Mouse (Mus musculus) lung, postnatal 0 days (tissue): ENCODE data around the gene Kctd13. TPM values are rescaled to one million over a fixed set of nuclear protein-coding genes. Genes with fewer than 3 reads are reported as not detected.
A peak's percentile ranks its signal among the peaks of the same experiment; 100 is the strongest.

ENCODE experiments used
- ATAC-seq: fragments of 200-750 bp; cut with Nextera tagmentation; 2 replicates; pipeline ENCODE4 v1.8.0; 2017; ENCODE audit warnings: moderate library complexity
- DNase-seq: peaks from one replicate; pipeline ENCODE4 v3.0.0-alpha.2; 2016; ENCODE audit warnings: low spot score
- H3K27ac ChIP-seq: fragments of 300-500 bp; sonication (generic); 2 replicates; pipeline ENCODE4 v1.5.1; 2014; ENCODE audit warnings: antibody characterized with exemption, mild to moderate bottlenecking, low read length, mixed read lengths
- H3K27me3 ChIP-seq: fragments of 300-500 bp; sonication (generic); replicated peaks from 2 replicates; pipeline ENCODE4 v1.6.1; 2014; ENCODE audit warnings: low read length, mixed read lengths; ENCODE audit not compliant: insufficient read depth
- H3K36me3 ChIP-seq: fragments of 300-500 bp; sonication (generic); 2 replicates; pipeline ENCODE4 v1.6.1; 2014; ENCODE audit warnings: low read length, mixed read lengths; ENCODE audit not compliant: insufficient read depth
- H3K4me1 ChIP-seq: fragments of 300-500 bp; sonication (generic); 2 replicates; pipeline ENCODE4 v1.6.1; 2014; ENCODE audit warnings: antibody characterized with exemption, low read depth, low read length, mixed read lengths; ENCODE audit not compliant: insufficient read depth
- H3K4me2 ChIP-seq: fragments of 300-500 bp; sonication (generic); replicated peaks from 2 replicates; pipeline ENCODE4 v1.6.1; 2014; ENCODE audit warnings: low read depth, mild to moderate bottlenecking, low read length, moderate library complexity, mixed read lengths
- H3K4me3 ChIP-seq: fragments of 300-500 bp; sonication (generic); 2 replicates; pipeline ENCODE4 v1.5.1; 2014; ENCODE audit warnings: low read depth, low read length
- H3K9ac ChIP-seq: fragments of 300-500 bp; sonication (generic); replicated peaks from 2 replicates; pipeline ENCODE4 v1.6.1; 2014; ENCODE audit warnings: low read depth, mild to moderate bottlenecking
- H3K9me3 ChIP-seq: fragments of 300-500 bp; sonication (generic); 2 replicates; pipeline ENCODE4 v1.6.1; 2016; ENCODE audit warnings: low read length, mixed read lengths
- CTCF ChIP-seq: IDR thresholded peaks from 2 replicates; pipeline ENCODE4 v1.5.1; 2016; ENCODE audit warnings: antibody characterized with exemption, mild to moderate bottlenecking
- EP300 ChIP-seq: IDR thresholded peaks from 2 replicates; pipeline ENCODE4 v1.6.1; 2016; ENCODE audit warnings: antibody characterized with exemption, mild to moderate bottlenecking, control low read depth
- WGBS: fragments of 180-500 bp; shearing (Covaris S2); extraction: QIAGEN DNeasy Blood & Tissue Kit; methylation state at CpG from one replicate; pipeline ENCODE4 v1.1.7; 2014; 5-methylcytosine and 5-hydroxymethylcytosine counted together
- polyA plus RNA-seq: library from polyadenylated mRNA; unstranded; fragments of >200 nt; fragmentation: Nextera tagmentation; extraction: Ambion mirVana; gene quantifications from 2 replicates; pipeline ENCODE4 v1.2.1, GENCODE M21; 2015

Gene Kctd13
- polyA plus RNA-seq, 1 experiment from 2014 or later = 14.9 TPM

DNA sequence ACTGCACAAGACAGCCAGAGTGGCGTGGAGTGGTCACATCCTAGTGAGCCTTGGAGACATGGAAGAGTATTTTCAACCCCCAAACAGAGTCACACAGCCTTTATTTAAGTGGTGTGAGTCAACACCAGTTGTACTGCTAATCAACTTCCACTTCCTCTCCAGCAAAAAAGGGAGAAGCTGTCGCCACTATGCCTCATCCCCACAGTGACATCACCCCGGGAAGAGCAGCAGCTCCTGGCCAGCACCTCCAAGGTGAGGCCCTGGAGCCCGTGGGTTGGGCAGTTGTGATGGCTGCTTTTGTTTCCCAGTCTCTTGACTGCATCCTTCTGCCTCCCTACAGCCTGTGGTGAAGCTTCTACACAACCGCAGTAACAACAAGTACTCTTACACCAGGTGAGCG, 12.5 kb downstream of the Kctd13 start:
- DNase-seq = no peak
- H3K4me2 ChIP-seq = no peak overlapping the region
- H3K27ac ChIP-seq = no peak overlapping the region
- no peaks in the 10 kb centered on the region for H3K9me3 ChIP-seq
- TF ChIP-seq EP300 = no peak
- TF ChIP-seq CTCF = no peak
- no peaks in the 10 kb centered on the region; the same call in 1 of the 2 replicates for H3K36me3 ChIP-seq
- no peaks in the 10 kb centered on the region for H3K4me1 ChIP-seq
- H3K4me3 ChIP-seq = no peak overlapping the region
- WGBS = 50% methylated on average over 6 of the region's 6 CpGs
- H3K9ac ChIP-seq = no peak overlapping the region
- peak; percentile 19 for ATAC-seq
- no peaks in the 10 kb centered on the region for H3K27me3 ChIP-seq

DNA sequence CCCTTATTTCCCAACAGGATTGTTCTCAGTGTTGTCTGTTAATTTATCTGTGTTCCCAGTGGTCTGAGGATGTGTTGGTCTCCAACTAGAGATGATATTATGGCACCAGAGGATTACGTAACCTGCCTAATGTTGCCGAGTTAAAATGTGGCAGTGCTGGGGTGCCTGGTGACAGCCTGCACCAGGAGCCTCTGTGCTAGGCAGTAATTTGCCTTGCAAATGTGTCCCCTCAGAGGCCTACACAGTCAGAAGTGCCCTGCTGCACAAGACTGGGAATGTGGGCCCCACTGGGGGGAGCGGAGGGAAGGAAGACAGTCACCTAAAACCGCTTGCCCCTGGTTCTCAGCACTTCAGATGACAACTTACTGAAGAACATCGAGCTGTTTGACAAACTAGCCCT, 13.1 kb downstream of the Kctd13 start:
- Histone ChIP-seq H3K27ac (no peak overlapping the region), H3K27me3 (no peaks in the 10 kb centered on the region), H3K4me1 (no peaks in the 10 kb centered on the region), H3K4me2 (no peak overlapping the region), H3K9ac (no peak overlapping the region), H3K4me3 (no peak overlapping the region), H3K9me3 (no peaks in the 10 kb centered on the region), H3K36me3 (no peaks in the 10 kb centered on the region; the same call in 1 of the 2 replicates)
- ATAC-seq (no peak), DNase-seq (no peak)
- 74% methylated on average over 5 of the region's 5 CpGs for WGBS
- TF ChIP-seq EP300 (no peak), CTCF (no peak)

DNA sequence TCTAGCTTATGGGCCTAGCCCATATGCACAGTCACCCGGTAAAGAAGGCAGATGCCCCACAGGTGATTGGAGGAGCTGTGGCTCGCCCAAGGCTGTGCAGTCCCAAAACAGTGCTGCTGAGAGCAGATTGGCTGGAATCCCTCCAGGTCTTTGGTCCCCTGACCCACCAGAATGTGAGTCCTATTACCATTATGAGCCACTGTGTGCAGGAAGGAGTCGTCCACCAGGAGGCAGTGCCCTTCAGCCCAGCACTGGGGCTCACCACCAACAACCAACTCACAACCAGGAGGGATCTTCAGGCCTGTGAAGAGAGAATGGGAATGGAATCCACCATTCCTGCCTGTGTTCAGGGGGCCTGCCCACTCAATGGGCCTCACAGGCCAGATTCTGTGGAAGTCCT, 17.9 kb downstream of the Kctd13 start:
- no peaks in the 10 kb centered on the region; the same call in 1 of the 2 replicates for H3K36me3 ChIP-seq
- H3K27ac ChIP-seq = no peak overlapping the region
- no peak overlapping the region for H3K4me3 ChIP-seq
- 42% methylated on average over 3 of the region's 3 CpGs for WGBS
- peaks cover 13% of the 10 kb centered on the region for H3K27me3 ChIP-seq
- no peak overlapping the region for H3K4me2 ChIP-seq
- ATAC-seq = peak; percentile 42; the same call in 1 of the 2 replicates
- peak; percentile 56 for DNase-seq
- TF ChIP-seq CTCF = peak; percentile 84
- TF ChIP-seq EP300 = no peak
- H3K9ac ChIP-seq = no peak overlapping the region
- no peaks in the 10 kb centered on the region for H3K9me3 ChIP-seq
- H3K4me1 ChIP-seq = peaks cover 5% of the 10 kb centered on the region; the same call in 1 of the 2 replicates

DNA sequence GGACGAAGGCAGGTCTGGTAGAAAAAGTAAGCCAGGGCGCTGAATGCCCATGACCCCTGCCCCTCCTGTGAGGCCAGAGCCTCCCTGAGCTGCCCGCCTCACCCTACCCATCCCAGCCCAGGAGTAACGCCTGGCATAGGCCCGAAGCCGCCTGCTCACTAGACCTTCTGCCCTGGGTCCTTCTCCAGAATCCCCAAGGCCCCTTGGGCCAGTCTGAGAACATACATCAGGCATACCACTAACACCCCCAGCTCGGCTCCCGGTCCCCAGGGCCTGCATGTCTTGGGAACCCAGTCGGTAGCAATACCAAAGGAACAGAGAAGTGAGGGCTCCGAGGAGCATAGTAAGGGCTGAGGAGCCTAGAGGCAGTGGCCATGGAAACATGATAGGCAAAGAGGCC, 19.9 kb downstream of the Kctd13 start:
- no peaks in the 10 kb centered on the region for H3K9me3 ChIP-seq
- H3K27me3 ChIP-seq = peaks cover 13% of the 10 kb centered on the region
- no peaks in the 10 kb centered on the region; the same call in 1 of the 2 replicates for H3K36me3 ChIP-seq
- DNase-seq (no peak), ATAC-seq (no peak)
- TF ChIP-seq EP300 (no peak), CTCF (no peak)
- H3K4me2 ChIP-seq = no peak overlapping the region
- no peak overlapping the region for H3K9ac ChIP-seq
- 78% methylated on average over 9 of the region's 10 CpGs for WGBS
- no peak overlapping the region for H3K4me3 ChIP-seq
- H3K4me1 ChIP-seq = peaks cover 5% of the 10 kb centered on the region; the same call in 1 of the 2 replicates
- no peak overlapping the region for H3K27ac ChIP-seq

DNA sequence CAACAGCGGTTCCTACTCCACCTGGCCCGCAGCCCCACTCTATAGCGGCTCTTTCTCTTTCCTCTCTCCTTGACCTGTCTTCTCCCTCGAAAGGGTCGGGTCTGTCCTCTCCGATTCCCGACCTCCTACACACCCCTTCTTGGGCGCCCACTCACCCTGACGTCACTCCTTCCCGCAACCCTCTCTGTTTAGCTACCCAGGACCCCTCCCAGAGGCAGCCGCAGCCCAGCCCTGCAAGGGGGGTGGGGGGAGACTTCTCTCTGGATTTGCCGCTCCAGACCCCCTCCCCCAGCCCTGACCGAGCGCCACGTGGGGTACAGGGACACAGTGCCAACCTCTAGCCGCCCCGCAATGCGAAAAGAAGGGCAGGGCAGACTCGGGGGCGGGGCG, 20.7 kb downstream of the Kctd13 start, which contains the start of gene Asphd1:
Gene Asphd1, minus strand, starts transcription at position 180 of the 390 bp plus-strand sequence.
- TF ChIP-seq CTCF (no peak), EP300 (no peak)
- ATAC-seq = peak; percentile 2; the same call in 1 of the 2 replicates
- H3K27me3 ChIP-seq = peaks cover 13% of the 10 kb centered on the region
- peak within 1 kb of the TSS; percentile 38 for H3K4me3 ChIP-seq
- no peaks in the 10 kb centered on the region; the same call in 1 of the 2 replicates for H3K36me3 ChIP-seq
- H3K4me2 ChIP-seq = peak within 1 kb of the TSS; percentile 87
- H3K27ac ChIP-seq = no peak within 1 kb of the TSS
- H3K9me3 ChIP-seq = no peaks in the 10 kb centered on the region
- H3K9ac ChIP-seq = no peak within 1 kb of the TSS
- 1% methylated on average over 18 of the region's 21 CpGs for WGBS
- no peak for DNase-seq
- H3K4me1 ChIP-seq = peaks cover 5% of the 10 kb centered on the region; the same call in 1 of the 2 replicates

DNA sequence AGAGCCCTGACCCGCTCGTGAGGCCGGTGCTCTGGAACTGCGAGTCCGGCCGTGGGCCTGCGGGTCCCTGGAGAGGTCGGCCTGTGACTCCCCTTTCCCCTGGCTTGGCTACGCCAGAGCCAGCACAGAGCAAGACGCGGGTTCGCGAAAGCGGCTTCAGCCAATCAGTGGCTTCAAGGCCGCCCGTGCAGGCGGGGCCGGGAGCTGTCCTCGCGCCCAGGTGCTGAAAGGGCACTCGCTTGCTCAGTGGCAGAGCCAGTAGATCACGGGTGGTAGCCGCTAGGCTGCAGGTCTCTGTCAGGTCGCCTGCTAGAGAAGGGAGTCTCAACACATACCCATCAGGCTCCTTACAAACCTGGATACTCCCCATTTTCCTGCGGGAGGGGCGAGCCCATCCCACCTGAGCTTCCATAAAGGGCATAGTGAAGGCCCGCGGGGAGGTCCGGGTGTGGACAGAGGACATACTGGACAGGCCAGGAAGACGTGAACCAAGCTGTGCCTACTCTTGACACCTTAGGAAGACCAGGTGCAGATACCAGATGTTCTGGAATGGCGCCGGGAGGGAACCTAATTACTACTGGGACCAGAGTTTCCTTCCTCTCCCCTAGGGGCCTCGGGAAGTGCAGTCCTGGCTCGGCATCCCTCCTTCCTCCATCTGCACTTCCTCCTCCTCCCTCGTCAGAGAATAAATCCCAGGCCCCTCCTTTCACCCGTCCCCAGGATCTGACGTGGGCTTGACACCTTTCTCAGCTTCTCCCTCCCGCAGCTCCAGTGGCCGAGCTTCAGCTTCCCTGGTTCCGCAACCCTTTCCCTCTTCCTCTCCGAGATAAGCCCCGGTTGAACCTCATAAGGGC, 21.3 kb downstream of the Kctd13 start, which contains the start of gene Sez6l2:
Gene Sez6l2, plus strand, starts transcription at position 771 of the 854 bp plus-strand sequence.
- ATAC-seq (peak; percentile 95), DNase-seq (peak; percentile 87)
- Histone ChIP-seq H3K27ac (no peak within 1 kb of the TSS), H3K4me3 (peak within 1 kb of the TSS; percentile 38), H3K27me3 (peaks cover 13% of the 10 kb centered on the region), H3K36me3 (no peaks in the 10 kb centered on the region; the same call in 1 of the 2 replicates), H3K9ac (no peak within 1 kb of the TSS), H3K4me2 (peak within 1 kb of the TSS; percentile 87), H3K4me1 (peaks cover 5% of the 10 kb centered on the region; the same call in 1 of the 2 replicates), H3K9me3 (no peaks in the 10 kb centered on the region)
- TF ChIP-seq EP300 = no peak
- TF ChIP-seq CTCF = peak; percentile 13; the same call in 1 of the 2 replicates
- 2% methylated on average over 40 of the region's 42 CpGs for WGBS
